Comparison of ENCODE assay signal across 15 mouse cellular contexts in genomic region chr8:86309460-86309859, GRCm38 (mm10).
"Had no signal": no experiment of that assay in that cellular context is flagged by ENCODE, and none has a peak within 500 bp of the region (broad histone marks: within the 10 kb centered on the region; RNA-seq: fewer than 3 reads in every experiment).

No protein-coding gene starts in this region.

- H3K9ac ChIP-seq: liver, embryonic 12.5 days; liver, embryonic 14.5 days; lung, embryonic 14.5 days; midbrain, embryonic 12.5 days; neural tube, embryonic 13.5 days had no signal

- H3K27ac ChIP-seq: liver, embryonic 12.5 days; liver, embryonic 14.5 days; midbrain, embryonic 10.5 days; midbrain, embryonic 12.5 days; neural tube, embryonic 13.5 days had no signal

- ATAC-seq: liver, embryonic 12.5 days had no signal

- H3K36me3 ChIP-seq: liver, embryonic 12.5 days; midbrain, embryonic 10.5 days; midbrain, embryonic 12.5 days; neural tube, embryonic 13.5 days had no signal

- H3K4me1 ChIP-seq: liver, embryonic 12.5 days; midbrain, embryonic 10.5 days; midbrain, embryonic 12.5 days; neural tube, embryonic 13.5 days had no signal

- DNase-seq: lung, adult 18-20 months; lung, embryonic 14.5 days; lung, postnatal 10 days; lung, postnatal 4 days; midbrain, embryonic 14.5 days; right cerebral cortex, postnatal 25 days; spleen, adult 18-20 months; thymus, adult 2 months; thymus, postnatal 25 days; thymus, postnatal 4 days had no signal

- H3K4me3 ChIP-seq: liver, embryonic 12.5 days; midbrain, embryonic 10.5 days; midbrain, embryonic 12.5 days; neural tube, embryonic 13.5 days had no signal

- H3K27me3 ChIP-seq: liver, embryonic 12.5 days; midbrain, embryonic 12.5 days; neural tube, embryonic 13.5 days had no signal

- H3K4me2 ChIP-seq: liver, embryonic 12.5 days; lung, embryonic 14.5 days; midbrain, embryonic 12.5 days; neural tube, embryonic 13.5 days had no signal

- H3K9me3 ChIP-seq: liver, embryonic 12.5 days; midbrain, embryonic 10.5 days; midbrain, embryonic 12.5 days; neural tube, embryonic 13.5 days had no signal
